Mouse (Mus musculus) effector memory CD4-positive, alpha-beta T cell, adult 5 months (primary cell): Measurements from ENCODE around the gene Ppp1r11. TPM values are rescaled to one million over a fixed set of nuclear protein-coding genes. Genes with fewer than 3 reads are reported as not detected.

Experiments
- polyA plus RNA-seq: library from polyadenylated mRNA; unstranded; fragments of 100-300 nt; shearing (Covaris generic); gene quantifications from one replicate; pipeline ENCODE4 v1.2.1, GENCODE M21; 2017

The Ppp1r11 gene
- polyA plus RNA-seq = 243 TPM

GRCm38 (mm10) chr17:36950981-36951947 lies at the start of gene Ppp1r11:
Ppp1r11 (minus strand) TSS chr17:36951741.

GRCm38 (mm10) chr17:37000863-37001262 lies 49.3 kb upstream of the Ppp1r11 start, which contains the start of gene Zfp57:
Zfp57 (plus strand) TSS chr17:37001163.

GRCm38 (mm10) chr17:36989437-36989836 lies 37.9 kb upstream of the Ppp1r11 start, which contains the start of gene H2-M5:
H2-M5 (minus strand) TSS chr17:36989537.

DNA sequence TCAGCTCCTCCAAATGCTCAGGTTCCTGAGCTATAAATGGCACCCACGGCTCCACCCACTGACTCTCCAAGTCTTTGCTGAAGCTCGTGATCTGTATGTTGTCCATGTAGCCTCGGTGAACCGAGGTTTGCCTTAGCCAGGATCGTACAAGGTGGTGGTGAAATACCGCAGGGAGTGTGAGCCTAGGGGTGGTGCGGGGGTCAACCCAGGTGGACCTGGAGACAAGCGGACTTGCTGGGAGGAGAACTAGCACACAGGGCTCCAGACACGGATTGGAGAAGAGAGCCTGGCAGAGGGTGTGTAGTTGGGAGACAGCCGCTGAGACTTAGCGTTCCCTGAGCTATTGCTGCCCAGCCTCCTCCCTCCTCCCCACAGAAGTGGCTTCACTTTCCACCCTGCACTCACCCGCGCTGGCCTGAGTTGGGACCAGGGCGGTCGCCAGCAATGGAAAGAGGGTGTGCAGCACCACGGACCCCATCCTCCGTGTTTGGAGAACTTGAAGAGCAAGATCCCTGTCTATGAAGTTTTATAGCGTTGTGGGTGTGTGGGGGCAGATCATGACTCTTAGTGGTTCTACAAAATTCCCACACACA lies 29.8 kb upstream of the Ppp1r11 start, which contains the start of gene 2410137M14Rik:
Gene 2410137M14Rik, minus strand, starts transcription at position 17 of the 593 bp plus-strand sequence.

DNA sequence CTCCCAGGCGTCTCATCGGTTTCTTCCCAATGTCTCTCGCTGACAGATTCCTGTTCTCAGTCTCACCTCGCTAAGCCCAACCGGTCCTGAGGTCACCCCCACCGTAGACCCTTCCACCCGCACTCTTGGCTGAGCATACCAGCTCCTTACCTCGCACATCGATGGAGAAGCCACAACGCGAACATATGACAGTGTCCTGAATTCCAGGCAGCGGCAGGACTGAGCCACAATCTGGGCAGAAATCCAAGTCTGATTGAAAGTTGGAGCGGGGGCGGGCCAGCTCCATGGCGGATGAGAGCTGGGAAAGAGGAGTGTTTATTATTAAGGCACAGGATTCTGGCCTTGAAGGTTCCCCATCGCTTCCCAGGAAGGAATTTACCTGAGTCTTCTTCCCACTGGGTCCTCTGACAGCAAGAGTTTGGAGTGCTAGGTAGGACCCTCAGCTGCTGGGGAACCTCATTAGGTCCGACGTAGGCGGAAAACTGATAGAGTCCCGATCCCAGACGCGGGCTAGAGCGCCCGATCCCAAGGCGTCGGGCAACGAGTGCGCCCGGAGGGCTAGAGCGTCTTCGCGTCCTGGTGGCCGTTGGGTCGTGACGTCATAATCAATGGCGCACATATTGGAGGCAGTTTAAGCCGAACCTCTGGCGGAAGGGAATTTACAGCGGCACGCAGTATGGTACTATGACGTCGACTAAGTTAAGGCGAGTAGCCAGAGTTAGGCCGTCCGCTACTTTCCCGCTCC lies 6.6 kb upstream of the Ppp1r11 start, which contains the start of the genes Znrd1 and Znrd1as:
Gene Znrd1, minus strand, starts transcription at position 561 of the 745 bp plus-strand sequence.
Gene Znrd1as, plus strand, starts transcription at position 594 of the 745 bp plus-strand sequence.

GRCm38 (mm10) chr17:36942791-36943471 lies 8.6 kb downstream of the Ppp1r11 start, which contains the start of gene Rnf39:
Rnf39 (plus strand) TSS chr17:36942918.

Other genes with a start within 250 kb of the Ppp1r11 start
- not detected for gene H2-M10.5, start 178.8 kb downstream of the Ppp1r11 start, polyA plus RNA-seq
- not detected for gene H2-M10.6, start 139.6 kb downstream of the Ppp1r11 start, polyA plus RNA-seq
- gene Trim26, start 114.6 kb downstream of the Ppp1r11 start, polyA plus RNA-seq = 118 TPM
- not detected for gene Trim15, start 84.5 kb downstream of the Ppp1r11 start, polyA plus RNA-seq
- not detected for gene Trim10, start 82.2 kb downstream of the Ppp1r11 start, polyA plus RNA-seq
- gene Trim40, start 61.6 kb downstream of the Ppp1r11 start, polyA plus RNA-seq = not detected
- not detected for gene Trim31, start 53.6 kb downstream of the Ppp1r11 start, polyA plus RNA-seq
- 0.86 TPM for gene Rnf39, start 8.8 kb downstream of the Ppp1r11 start, polyA plus RNA-seq
- 133 TPM for gene Znrd1, start 6.8 kb upstream of the Ppp1r11 start, polyA plus RNA-seq
- 2.6 TPM for gene Znrd1as, start 6.9 kb upstream of the Ppp1r11 start, polyA plus RNA-seq
- not detected for gene 2410137M14Rik, start 29.5 kb upstream of the Ppp1r11 start, polyA plus RNA-seq
- not detected for gene H2-M5, start 37.8 kb upstream of the Ppp1r11 start, polyA plus RNA-seq
- not detected for gene Zfp57, start 49.4 kb upstream of the Ppp1r11 start, polyA plus RNA-seq
- gene Mog, start 71.7 kb upstream of the Ppp1r11 start, polyA plus RNA-seq = not detected
- 14.8 TPM for gene Gabbr1, start 94.2 kb upstream of the Ppp1r11 start, polyA plus RNA-seq
- not detected for gene Olfr90, start 136.8 kb upstream of the Ppp1r11 start, polyA plus RNA-seq
- not detected for gene Olfr91, start 146.5 kb upstream of the Ppp1r11 start, polyA plus RNA-seq
- not detected for gene Olfr92, start 168.3 kb upstream of the Ppp1r11 start, polyA plus RNA-seq
- not detected for gene Olfr93, start 209.8 kb upstream of the Ppp1r11 start, polyA plus RNA-seq
- not detected for gene Ubd, start 242.2 kb upstream of the Ppp1r11 start, polyA plus RNA-seq
- gene Olfr94, start 249.3 kb upstream of the Ppp1r11 start, polyA plus RNA-seq = not detected